Mouse (Mus musculus) cerebellum, postnatal 14 days (tissue): ENCODE results near the gene Notch2.

Experiments used
- DNase-seq, 2 experiments: peaks; one replicate each; pipeline ENCODE4 v3.0.0; 2021; ENCODE audit warnings: mixed read lengths in 2 of 2

The Notch2 gene

DNA sequence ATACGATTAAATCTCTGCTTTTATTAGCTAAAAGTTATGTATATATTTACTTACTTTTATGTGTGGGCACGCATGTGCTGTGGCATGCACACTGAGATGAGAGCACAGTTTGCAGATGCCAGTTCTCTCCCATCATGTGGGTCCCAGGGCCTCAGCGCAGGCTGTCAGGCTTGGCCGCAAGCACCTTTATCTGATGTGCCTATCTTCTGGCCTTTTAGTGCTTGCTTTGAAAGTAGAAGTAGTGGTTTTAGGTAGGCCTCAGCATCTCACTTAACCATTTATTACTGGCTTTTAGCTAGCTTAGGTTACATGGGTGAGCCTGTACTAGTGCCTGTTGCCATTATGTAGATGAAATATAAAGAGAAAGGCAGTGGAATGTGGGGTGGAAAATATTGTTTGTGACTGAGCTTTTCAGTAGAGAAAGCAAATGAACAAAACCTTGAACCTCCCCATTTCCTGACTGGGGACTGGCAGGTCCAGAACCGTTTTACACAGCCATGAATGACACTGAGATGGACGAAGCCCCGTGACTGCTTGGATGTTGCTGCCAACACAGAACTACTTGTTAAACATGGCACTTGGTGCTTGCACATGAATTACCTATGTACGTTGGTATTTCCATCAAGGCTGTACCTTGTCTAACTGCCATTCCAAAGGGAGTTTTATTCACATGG, 41.1 kb downstream of the Notch2 start:
- DNase-seq = no peak

DNA sequence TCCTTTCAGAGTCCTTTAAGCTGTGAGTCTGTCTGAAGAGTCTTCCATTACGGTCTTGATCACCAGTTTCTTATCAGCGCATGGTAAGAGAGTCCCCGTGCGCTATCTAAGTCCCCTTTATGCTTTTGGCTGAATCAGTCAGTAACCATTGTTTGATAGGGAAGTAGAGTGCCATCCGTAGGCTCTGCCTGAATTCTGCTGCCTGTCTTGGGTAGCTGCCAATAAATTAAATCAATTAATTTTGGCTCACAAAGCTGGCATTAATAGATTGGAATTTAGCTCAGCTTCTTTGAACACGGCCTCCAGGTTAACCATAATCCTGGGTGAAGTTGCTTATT, 41.6 kb downstream of the Notch2 start:
- no peak for DNase-seq

DNA sequence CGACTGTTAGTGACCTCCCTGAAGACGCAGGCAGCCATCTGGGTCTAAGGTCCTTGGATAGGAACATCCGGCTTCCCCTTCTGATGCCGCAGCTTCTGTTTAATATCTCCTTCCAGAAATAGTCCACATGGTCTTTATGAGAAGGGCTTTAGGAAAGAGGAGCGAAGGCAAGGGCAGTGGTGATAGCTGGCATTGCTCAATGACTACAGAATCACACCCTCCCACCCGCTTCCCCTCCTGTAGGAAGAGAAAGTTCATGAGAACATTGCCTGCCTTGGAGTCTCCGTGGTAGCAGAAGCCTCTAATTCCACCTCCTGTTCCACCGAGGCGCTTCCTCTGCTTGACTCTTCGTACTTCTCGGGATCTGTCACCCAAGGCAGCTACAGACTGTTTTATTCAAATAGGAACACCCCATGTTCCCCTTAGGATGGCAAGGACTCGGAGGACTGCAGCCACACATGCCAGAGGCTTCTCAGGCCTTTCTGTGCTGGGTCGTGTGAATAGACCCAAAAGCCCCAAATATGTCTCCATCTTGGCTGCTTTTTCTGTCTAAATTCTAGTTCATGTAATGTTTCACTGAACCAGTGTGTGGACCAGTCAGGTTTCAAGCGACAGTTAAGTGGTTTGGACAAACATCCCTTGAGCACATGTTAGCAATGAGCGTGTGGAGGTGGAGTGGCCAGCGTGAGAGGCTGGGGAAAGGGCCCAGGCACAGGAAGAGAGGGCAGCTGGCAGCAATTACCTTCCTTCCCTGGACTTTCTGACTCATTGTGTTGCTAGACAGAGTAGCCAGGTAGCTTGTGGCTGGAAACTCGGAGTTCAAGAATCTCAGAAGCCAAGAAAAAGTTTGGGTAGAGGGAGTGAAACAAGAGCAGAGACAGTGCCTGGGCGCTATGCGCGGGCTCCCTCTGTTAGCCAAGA, 42.7 kb downstream of the Notch2 start:
- no peak for DNase-seq

GRCm38 (mm10) chr3:98056956-98057365, 43.6 kb downstream of the Notch2 start:
- DNase-seq = no peak

GRCm38 (mm10) chr3:98059076-98059475, 45.7 kb downstream of the Notch2 start:
- DNase-seq = no peak

- DNase-seq = no peak
Observed at GRCm38 (mm10) chr3:98060981-98061660, 47.8 kb downstream of the Notch2 start.

DNA sequence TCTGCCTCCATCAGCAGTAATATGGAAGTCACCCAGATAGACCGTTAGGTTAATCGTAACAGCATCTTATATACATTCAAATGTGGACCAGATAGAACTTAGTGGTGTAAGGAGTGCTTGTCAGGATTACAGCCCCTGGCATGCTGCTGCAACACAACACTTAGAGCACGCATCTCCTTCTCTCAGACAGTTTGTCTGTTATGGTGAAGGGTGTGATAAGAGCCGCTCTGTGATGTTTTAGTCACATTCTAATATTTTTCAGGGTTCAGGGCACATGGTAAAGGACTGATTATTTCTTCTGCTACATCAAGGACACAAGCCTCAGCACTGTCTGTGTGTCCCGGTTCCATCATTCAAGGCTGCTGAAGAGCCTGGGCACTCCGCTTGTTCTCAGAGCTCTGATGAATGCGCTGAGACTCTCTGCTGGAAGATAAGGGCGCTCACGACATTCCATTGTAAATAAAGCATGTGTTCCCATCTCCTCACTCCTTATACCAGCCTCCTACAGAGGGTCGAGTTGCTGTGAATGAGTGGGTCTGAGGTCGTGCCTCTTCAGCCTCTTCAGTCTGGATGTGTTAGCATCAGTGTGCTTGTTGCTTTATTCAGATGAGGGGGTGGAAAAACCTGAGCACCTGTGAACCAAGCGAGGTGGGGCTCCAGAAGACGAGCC, 48.5 kb downstream of the Notch2 start:
- DNase-seq = no peak

DNA sequence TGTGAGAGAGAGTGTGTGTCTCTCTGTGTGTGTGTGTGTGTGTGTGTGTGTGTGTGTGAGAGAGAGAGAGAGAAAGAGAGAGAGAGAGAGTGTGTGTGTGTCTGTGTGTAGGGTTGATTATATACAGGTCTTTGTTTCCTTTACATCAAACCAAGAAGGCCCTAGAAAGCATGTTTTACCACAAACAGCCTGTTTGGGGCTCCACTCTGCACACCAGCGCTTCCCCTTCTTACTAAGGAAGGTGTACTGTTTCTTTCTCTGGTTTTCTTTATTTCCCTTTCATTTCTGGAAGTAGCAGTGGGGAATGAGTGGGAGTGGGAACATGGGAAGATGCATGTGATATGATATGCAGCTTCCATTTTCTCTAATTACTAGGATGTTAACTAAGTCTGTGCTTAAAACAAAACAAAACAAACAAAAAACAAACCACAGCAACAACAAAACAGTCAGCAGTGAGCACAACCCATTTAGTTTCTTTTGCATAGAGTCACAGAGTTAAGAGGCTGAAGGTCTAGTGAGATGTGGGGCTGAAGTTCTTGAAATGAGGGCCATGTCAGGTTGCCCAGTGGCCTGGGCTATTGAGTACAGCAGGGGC, 49.4 kb downstream of the Notch2 start:
- no peak for DNase-seq

DNA sequence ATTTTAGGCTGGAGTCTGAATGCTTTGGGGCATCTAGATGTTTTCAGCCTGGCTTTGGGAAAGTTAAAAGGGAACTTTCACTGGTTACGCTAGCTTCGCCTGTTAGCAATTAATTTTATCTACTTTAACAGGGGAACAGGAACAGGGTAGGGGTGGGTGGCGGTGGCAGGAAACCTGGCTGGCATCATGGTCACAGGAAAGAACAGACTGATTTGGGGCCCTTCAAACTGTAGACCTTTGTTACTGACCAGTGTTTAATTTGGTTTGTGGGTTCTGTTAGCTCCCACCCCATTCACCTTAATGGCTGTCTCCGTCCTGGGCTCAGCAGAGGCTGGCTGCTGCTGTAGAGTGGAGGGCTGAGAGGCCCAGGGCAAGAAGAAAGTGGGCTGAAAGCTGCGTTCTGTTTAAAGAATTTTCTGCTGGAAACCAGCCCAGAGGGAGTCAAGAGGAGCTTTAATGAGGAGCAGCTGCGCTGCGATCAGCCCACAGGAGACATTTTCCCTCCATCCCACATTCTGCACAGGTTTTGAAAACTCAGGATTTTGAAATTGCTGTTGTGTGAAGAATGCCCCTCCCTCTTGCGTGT, 50.0 kb downstream of the Notch2 start:
- peak in 1 of 2 experiments; percentile 25 for DNase-seq

DNA sequence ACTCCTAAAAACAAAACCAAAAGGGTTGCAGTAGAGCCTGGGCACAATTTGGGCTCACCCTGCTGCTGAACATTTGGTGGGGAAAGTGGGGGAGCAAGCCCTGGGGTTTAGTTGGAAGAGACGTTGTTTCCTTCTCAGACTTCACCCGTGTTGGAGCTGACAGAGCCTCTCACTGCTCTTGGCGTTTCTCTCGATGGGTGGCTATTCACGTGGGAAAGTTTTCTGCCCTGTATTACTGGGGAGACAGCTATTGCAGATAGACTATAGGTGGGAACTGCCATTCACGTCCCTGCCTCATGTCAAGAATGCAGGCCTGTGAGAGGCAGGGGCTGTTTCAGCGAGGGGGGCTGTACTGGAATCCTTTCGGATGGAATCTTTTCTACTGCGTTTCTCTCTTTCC, 50.5 kb downstream of the Notch2 start:
- DNase-seq = peak in 1 of 2 experiments; percentile 9

DNA sequence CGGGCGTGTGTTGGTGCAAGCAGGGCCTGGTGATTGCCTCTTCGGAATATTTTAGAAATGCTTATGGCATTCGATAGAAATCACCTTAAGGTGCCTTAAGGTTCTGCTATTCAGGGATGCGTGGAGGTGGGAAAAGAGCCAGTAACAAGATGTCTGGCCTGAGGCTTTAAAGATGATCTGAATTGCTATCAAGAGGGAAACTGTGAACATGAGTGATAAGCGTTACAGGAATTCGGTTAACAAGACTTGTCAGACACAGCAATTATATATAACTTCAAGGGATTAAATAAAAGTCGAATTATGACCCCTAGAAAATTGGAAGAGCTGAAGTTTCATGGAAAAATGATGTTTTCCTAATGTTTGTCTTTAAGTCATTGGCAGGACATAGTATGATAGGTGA, 51.7 kb downstream of the Notch2 start:
- DNase-seq = no peak

- peak in 1 of 2 experiments; percentile 7 for DNase-seq
Observed at GRCm38 (mm10) chr3:98066434-98066833, 53.1 kb downstream of the Notch2 start.

DNA sequence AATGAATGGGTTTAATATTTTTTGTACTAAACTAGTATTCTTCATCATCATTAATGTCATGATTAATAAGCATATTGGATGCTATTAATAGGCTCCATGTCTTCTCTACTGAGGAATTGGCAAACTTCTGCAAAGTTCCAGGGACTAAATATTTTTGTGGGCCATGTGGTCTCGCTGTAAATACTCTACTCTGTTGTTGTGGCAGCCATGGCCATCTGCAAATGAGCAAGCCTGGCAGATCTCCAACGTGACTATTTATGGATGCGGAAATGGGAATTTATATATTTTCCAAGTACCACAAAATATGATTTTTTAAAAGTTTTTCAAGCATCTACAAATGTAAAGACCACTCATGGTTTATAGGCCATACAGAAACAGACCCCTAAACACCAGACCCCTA, 54.1 kb downstream of the Notch2 start:
- DNase-seq = peak; percentile 54 to 55

DNA sequence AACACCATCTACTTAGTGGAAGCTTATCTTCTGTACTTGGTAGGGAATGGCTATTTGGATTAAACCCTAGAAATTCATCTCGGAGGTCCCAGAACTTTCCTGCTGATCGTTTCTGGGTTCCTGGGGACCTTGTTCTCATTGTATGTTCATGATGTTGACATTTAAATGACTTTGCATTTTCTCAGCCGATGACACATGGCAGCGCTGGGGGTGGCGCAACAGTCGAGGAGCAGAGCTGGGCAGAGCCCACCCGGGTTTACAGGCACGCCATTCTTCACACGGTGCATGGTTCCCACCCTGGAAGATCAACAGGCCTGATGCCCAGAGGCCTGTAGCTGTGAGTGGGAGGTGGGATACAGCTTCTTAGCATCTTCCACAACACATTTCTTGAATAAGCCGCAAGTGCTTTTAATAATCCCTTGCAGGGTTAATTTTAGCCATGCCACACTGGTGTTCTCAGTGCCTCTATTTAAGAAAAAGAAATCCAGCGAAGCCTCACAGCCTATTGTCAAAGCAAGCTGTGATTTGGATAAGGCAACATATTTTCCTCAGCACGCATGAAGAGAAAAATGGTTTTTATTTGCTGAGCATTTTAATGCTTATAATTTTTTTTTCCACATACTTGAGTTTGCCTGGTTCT, 54.6 kb downstream of the Notch2 start:
- no peak for DNase-seq

DNA sequence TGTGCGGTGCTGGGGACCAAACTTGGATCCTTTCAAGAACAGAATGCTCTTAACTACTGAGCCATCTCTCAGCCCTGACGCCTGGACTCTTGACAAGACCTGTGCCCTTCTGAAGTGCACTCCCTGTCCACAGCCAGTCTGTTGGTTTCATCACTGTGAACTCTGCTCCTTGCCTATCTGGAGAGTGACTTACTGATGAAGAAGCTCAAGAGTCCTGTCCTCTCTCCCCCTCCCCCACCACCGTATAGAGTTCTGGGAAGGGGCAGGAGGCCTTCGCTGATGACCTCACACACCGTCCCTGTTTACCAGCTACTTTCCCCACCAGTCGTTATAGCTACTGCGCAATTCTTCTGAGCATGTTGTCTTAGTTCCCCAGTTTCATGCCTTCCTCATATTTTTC, 55.8 kb downstream of the Notch2 start:
- DNase-seq = no peak

- no peak for DNase-seq
Observed at GRCm38 (mm10) chr3:98069856-98070255, 56.5 kb downstream of the Notch2 start.

GRCm38 (mm10) chr3:98072570-98072969, 59.2 kb downstream of the Notch2 start:
- no peak for DNase-seq

- DNase-seq = no peak
Observed at GRCm38 (mm10) chr3:98073545-98073944, 60.2 kb downstream of the Notch2 start.

- no peak for DNase-seq
Observed at GRCm38 (mm10) chr3:98074622-98075231, 61.4 kb downstream of the Notch2 start.

GRCm38 (mm10) chr3:98077866-98078265, 64.5 kb downstream of the Notch2 start:
- no peak for DNase-seq

DNA sequence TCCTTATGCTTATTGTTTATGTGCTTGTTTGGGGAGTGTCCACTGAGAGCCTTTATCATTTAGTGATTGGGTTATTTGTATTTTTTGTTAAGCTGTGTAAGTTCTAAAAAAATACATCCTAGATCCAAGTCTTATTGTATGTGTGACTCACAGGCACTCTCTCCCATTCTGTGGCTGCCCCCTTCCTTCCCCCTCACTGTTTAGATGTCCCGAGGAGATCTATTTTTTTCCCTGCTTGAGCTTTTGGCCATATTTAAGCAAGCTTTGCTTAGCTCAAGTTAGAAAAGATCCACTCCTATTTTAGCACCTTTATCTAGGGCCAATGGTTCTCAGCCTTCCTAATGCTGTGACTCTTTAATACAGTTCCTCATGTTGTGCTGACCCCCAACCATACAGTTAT, 65.5 kb downstream of the Notch2 start:
- no peak for DNase-seq
